Mouse (Mus musculus) heart, postnatal 14 days (tissue): ENCODE results near the gene Abcc5. TPM values are rescaled to one million over a fixed set of nuclear protein-coding genes. Genes with fewer than 3 reads are reported as not detected.

Source experiments
- DNase-seq, 2 experiments: peaks; one replicate each; pipeline ENCODE4 v3.0.0; 2021 to 2022
- intact Hi-C: fragments of 180-260 bp; cut with DNase I; formaldehyde crosslinking; loops from one replicate; pipeline ENCODE4 v1.15.1; 2025
- total RNA-seq, 2 experiments: library from RNA; stranded (reverse); gene quantifications; 2 replicates each; pipeline ENCODE4 v1.2.3; 2021

Abcc5 gene
- total RNA-seq, 2 experiments from 2014 or later: 42.0 to 43.3 TPM

- peak; percentile 5 to 7 for DNase-seq
- intact Hi-C loops: loop anchor here (5.0 to 10.0 kb wide), 2 partner anchors 52 to 220 kb away; no protein-coding TSS in a partner anchor
Observed at GRCm38 (mm10) chr16:20424719-20425650, 1.2 kb downstream of the Abcc5 start.

- intact Hi-C loops: loop anchor here (10.0 kb wide), 1 partner anchor 221 kb away; no protein-coding TSS in a partner anchor
- DNase-seq: peak in 1 of 2 experiments; percentile 14
Observed at GRCm38 (mm10) chr16:20424226-20424663, 1.9 kb downstream of the Abcc5 start.

- no peak for DNase-seq
- intact Hi-C loops: loop anchor here (10.0 kb wide), 1 partner anchor 222 kb away; no protein-coding TSS in a partner anchor
Observed at GRCm38 (mm10) chr16:20422938-20423730, 3.1 kb downstream of the Abcc5 start.

GRCm38 (mm10) chr16:20418054-20418453 lies 8.1 kb downstream of the Abcc5 start:
- intact Hi-C loops: no loop called here
- DNase-seq: no peak

- DNase-seq: no peak
- intact Hi-C loops: no loop called here
Observed at GRCm38 (mm10) chr16:20416262-20416661, 9.9 kb downstream of the Abcc5 start.

- intact Hi-C loops: no loop called here
- no peak for DNase-seq
Observed at GRCm38 (mm10) chr16:20415804-20416203, 10.4 kb downstream of the Abcc5 start.

GRCm38 (mm10) chr16:20415211-20415610 lies 11.0 kb downstream of the Abcc5 start:
- DNase-seq: no peak
- intact Hi-C loops: no loop called here

GRCm38 (mm10) chr16:20413870-20414331 lies 12.3 kb downstream of the Abcc5 start:
- no peak for DNase-seq
- intact Hi-C loops: no loop called here

- DNase-seq: no peak
- intact Hi-C loops: no loop called here
Observed at GRCm38 (mm10) chr16:20411958-20412570, 14.1 kb downstream of the Abcc5 start.

- intact Hi-C loops: no loop called here
Observed at GRCm38 (mm10) chr16:20405335-20405734, 20.9 kb downstream of the Abcc5 start.

GRCm38 (mm10) chr16:20403327-20403726 lies 22.9 kb downstream of the Abcc5 start:
- DNase-seq: no peak

More at GRCm38 (mm10) chr16:20405335-20405734, 20.9 kb downstream of the Abcc5 start:
- DNase-seq: no peak

GRCm38 (mm10) chr16:20401592-20401991 lies 24.6 kb downstream of the Abcc5 start:
- no peak for DNase-seq

More at GRCm38 (mm10) chr16:20403327-20403726, 22.9 kb downstream of the Abcc5 start:
- intact Hi-C loops: no loop called here

GRCm38 (mm10) chr16:20400707-20401591 lies 25.2 kb downstream of the Abcc5 start:
- no peak for DNase-seq

More at GRCm38 (mm10) chr16:20401592-20401991, 24.6 kb downstream of the Abcc5 start:
- intact Hi-C loops: no loop called here

GRCm38 (mm10) chr16:20396851-20397250 lies 29.3 kb downstream of the Abcc5 start:
- DNase-seq: no peak
- intact Hi-C loops: no loop called here

More at GRCm38 (mm10) chr16:20400707-20401591, 25.2 kb downstream of the Abcc5 start:
- intact Hi-C loops: no loop called here

- intact Hi-C loops: no loop called here
- DNase-seq: no peak
Observed at GRCm38 (mm10) chr16:20395216-20395907, 30.8 kb downstream of the Abcc5 start.

GRCm38 (mm10) chr16:20391753-20392152 lies 34.4 kb downstream of the Abcc5 start:
- DNase-seq: no peak
- intact Hi-C loops: no loop called here

- intact Hi-C loops: no loop called here
- no peak for DNase-seq
Observed at GRCm38 (mm10) chr16:20390233-20390632, 36.0 kb downstream of the Abcc5 start.

GRCm38 (mm10) chr16:20381031-20381430 lies 45.2 kb downstream of the Abcc5 start:
- DNase-seq: no peak

GRCm38 (mm10) chr16:20375341-20375740 lies 50.9 kb downstream of the Abcc5 start:
- DNase-seq: no peak
- intact Hi-C loops: no loop called here

More at GRCm38 (mm10) chr16:20381031-20381430, 45.2 kb downstream of the Abcc5 start:
- intact Hi-C loops: no loop called here
